Mouse (Mus musculus): ENCODE results near the gene Prpf6. TPM values are rescaled to one million over a fixed set of nuclear protein-coding genes. Genes with fewer than 3 reads are reported as not detected.

Gene Prpf6
- 10 to 100 TPM; 60.9 to 61.6 TPM for total RNA-seq (2021)
- long read RNA-seq, transcript Prpf6-201 (21 exons, 3,054 nt): major isoform, 64 of 71 reads
- long read RNA-seq, partial matches to known transcripts: 1 of 71 reads
- long read RNA-seq, other reads (novel, unspliced or antisense): 6 of 71 reads

- no peak for DNase-seq (ENCODE audit: low spot score in 2 of 2)
Measured at GRCm38 (mm10) chr2:181591528-181592085, at the start of gene Prpf6. Prpf6 (plus strand) TSS chr2:181591868.

- no peak for DNase-seq (ENCODE audit: low spot score in 2 of 2)
Measured at GRCm38 (mm10) chr2:181546142-181546541, 45.5 kb upstream of the Prpf6 start.

GRCm38 (mm10) chr2:181548227-181548626, 43.4 kb upstream of the Prpf6 start:
- DNase-seq (ENCODE audit: low spot score in 2 of 2): no peak

- no peak for DNase-seq (ENCODE audit: low spot score in 2 of 2)
Measured at GRCm38 (mm10) chr2:181548682-181549081, 43.0 kb upstream of the Prpf6 start.

- DNase-seq (ENCODE audit: low spot score in 2 of 2): no peak
Measured at GRCm38 (mm10) chr2:181550233-181550632, 41.4 kb upstream of the Prpf6 start.

GRCm38 (mm10) chr2:181553772-181554171, 37.9 kb upstream of the Prpf6 start:
- no peak for DNase-seq (ENCODE audit: low spot score in 2 of 2)

GRCm38 (mm10) chr2:181567338-181567737, 24.3 kb upstream of the Prpf6 start:
- DNase-seq (ENCODE audit: low spot score in 2 of 2): no peak

GRCm38 (mm10) chr2:181568272-181569008, 23.2 kb upstream of the Prpf6 start:
- DNase-seq (ENCODE audit: low spot score in 2 of 2): no peak

- DNase-seq (ENCODE audit: low spot score in 2 of 2): no peak
Measured at GRCm38 (mm10) chr2:181569856-181570255, 21.8 kb upstream of the Prpf6 start.

- no peak for DNase-seq (ENCODE audit: low spot score in 2 of 2)
Measured at GRCm38 (mm10) chr2:181570375-181570774, 21.3 kb upstream of the Prpf6 start.

GRCm38 (mm10) chr2:181570921-181571595, 20.6 kb upstream of the Prpf6 start:
- DNase-seq (ENCODE audit: low spot score in 2 of 2): peak in 1 of 2 experiments; percentile 58

- DNase-seq (ENCODE audit: low spot score in 2 of 2): no peak
Measured at GRCm38 (mm10) chr2:181571941-181572670, 19.6 kb upstream of the Prpf6 start.

- no peak for DNase-seq (ENCODE audit: low spot score in 2 of 2)
Measured at GRCm38 (mm10) chr2:181572921-181573920, 18.4 kb upstream of the Prpf6 start.

- DNase-seq (ENCODE audit: low spot score in 2 of 2): no peak
Measured at GRCm38 (mm10) chr2:181573961-181574360, 17.7 kb upstream of the Prpf6 start.

GRCm38 (mm10) chr2:181574921-181575545, 16.6 kb upstream of the Prpf6 start:
- DNase-seq (ENCODE audit: low spot score in 2 of 2): no peak

- no peak for DNase-seq (ENCODE audit: low spot score in 2 of 2)
Measured at GRCm38 (mm10) chr2:181576613-181577012, 15.1 kb upstream of the Prpf6 start.

- DNase-seq (ENCODE audit: low spot score in 2 of 2): no peak
Measured at GRCm38 (mm10) chr2:181577126-181577525, 14.5 kb upstream of the Prpf6 start.

- no peak for DNase-seq (ENCODE audit: low spot score in 2 of 2)
Measured at GRCm38 (mm10) chr2:181577981-181578581, 13.6 kb upstream of the Prpf6 start.

Measured in layer of hippocampus, adult 18-20 months (tissue).